Mouse (Mus musculus): ENCODE measurements at regions not wholly inside any gene's neighbourhood (a gene's known extent, or its start where the extent isn't known, plus 50 kb on each side); places are given as distances from the start of the nearest gene placed in this dataset.
"Not testable (repeated sequence)": the region's sequence is repeated elsewhere in the genome, so short reads cannot be mapped to it uniquely, and the experiment has no call there.

GRCm38 (mm10) chr14:17556458-17556857 lies 103.6 kb upstream of the Thrb start:
- no peak for DNase-seq (ENCODE audit: low spot score in 2 of 2)

- DNase-seq (ENCODE audit: low spot score in 2 of 2), result not testable (repeated sequence)
Observed at GRCm38 (mm10) chr14:17560001-17560400, 100.1 kb upstream of the Thrb start.

DNA sequence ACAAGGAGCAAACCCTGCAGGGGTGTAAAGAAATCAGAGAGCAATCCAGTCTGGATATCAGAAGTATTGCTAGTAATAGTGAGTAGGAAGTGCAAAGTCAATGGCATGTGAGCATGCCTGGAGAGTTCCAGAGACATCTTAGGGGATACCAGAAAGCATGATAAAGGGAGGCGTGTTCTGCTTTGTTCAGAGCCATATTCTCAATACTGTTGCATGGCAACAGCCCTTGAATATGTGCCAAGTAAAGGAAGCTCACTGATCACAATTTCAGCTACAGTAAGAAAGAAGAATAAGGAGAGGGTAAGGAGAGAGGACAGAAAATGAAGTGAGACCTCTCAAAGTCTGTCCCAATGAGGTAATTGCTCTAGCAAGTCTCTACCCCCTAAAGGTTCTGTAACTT lies 92.1 kb upstream of the Thrb start:
- DNase-seq (ENCODE audit: low spot score in 2 of 2), result no peak

DNA sequence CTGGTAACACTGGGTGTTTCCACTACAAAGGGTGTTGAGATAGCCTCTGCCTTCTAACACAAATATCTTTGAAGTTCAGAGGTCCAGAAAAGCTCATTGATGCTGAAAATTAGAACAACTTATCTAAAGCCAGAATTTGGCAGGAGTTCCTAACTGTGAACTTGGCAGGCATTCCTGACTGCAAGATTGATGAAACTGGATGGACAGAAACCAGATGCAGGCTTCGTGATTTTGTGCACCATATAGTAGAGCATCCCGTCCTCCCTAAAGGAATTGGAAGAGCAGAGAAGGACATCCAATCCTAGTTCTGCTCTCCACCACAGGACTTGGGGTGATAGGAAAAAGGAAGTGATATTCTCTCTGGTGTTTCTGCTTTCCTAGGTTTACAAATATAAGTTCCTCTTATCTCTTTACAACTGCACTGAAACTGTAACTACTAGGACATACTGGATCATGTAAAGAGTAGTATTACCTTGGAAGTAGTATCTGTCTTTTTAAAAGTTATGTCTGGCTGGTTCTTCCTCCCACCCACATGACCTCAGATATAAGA lies 90.9 kb upstream of the Thrb start:
- no peak for DNase-seq (ENCODE audit: low spot score in 2 of 2)

GRCm38 (mm10) chr14:17578776-17579175 lies 81.3 kb upstream of the Thrb start:
- no peak for DNase-seq (ENCODE audit: low spot score in 2 of 2)

DNA sequence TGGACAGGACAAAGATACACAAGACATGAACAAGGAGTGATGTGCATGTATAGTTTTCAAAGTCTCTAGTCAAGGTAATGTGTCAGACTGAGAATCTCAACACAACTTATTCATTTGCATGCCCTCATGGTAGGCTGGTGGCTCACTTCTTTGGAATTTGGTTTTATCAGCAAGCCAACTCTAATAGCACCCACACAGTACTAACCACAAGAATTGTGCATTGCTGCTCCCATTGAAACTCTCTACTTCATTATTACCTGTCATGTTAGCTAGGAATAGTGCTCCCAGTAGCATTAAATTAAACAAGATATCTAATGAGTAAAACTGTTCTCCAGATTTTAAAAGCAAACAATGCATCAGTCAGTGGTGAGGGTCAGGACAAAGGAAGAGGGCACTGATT lies 70.5 kb upstream of the Thrb start:
- DNase-seq (ENCODE audit: low spot score in 2 of 2), result no peak

GRCm38 (mm10) chr14:17599553-17599952 lies 60.5 kb upstream of the Thrb start:
- DNase-seq (ENCODE audit: low spot score in 2 of 2), result no peak

GRCm38 (mm10) chr14:17602357-17602756 lies 57.7 kb upstream of the Thrb start:
- DNase-seq (ENCODE audit: low spot score in 2 of 2), result no peak

DNA sequence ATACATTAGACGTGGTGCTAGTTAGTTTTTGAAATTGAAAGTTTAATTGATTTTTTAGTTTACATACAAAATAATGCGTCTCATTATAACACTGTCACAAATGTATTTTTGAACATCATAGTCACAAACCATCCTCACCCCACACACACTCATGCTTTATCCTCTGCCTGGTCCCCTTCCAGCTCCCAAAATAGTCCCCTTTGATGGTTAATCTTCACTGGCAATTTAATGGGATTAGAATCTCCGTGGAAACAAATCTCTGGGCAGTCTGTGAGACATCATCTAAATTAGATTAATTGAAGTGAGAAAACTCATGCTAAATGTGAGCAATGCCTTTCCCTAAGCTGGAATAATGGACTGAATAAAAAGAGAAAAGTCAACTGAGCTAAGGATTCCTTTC lies 54.0 kb upstream of the Thrb start:
- DNase-seq (ENCODE audit: low spot score in 2 of 2), result no peak

DNA sequence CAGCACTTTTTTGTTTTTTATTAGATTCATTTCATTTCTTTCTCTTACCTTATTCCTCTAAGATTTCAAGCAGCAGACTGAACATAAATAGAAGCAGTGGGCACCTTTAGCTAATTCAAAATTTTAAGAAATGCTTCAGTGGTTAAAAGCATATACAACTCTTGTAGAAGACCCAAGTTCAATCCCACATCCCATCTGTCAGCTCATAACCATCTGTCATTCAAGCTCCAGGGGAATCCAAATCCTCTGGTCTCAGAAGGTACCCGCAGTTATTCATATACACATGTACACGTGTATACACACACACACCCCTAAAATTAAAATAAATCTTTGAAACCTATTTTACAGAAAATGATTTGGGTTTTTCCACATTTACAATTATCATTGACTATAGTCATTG lies 52.9 kb upstream of the Thrb start:
- DNase-seq (ENCODE audit: low spot score in 2 of 2), result peak in 1 of 2 experiments; percentile 59

Measured in left cerebral cortex, adult 9 months (tissue).